ENCODE assay signal across 10 mouse cellular contexts in the genomic region with DNA sequence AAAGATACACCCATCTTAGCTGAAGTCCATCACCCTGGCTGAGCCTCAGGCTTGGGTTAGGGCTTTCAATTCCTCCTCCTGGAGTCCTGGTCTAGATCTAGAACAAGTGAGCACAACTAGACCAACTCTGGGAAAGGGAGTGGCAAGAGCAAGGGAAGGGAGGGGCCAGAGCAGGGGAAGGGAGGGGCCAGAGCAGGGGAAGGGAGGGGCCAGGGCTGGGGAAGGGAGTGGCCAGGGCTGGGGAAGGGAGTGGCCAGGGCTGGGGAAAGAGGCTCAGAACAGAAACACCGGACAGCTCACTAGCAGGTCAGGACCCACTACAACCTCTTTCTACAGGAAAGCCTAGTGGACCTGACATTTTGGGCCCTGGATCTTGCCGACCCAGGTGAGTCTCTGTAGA. TPM values are rescaled to one million over a fixed set of nuclear protein-coding genes. Genes with fewer than 3 reads are reported as not detected.
A peak's percentile ranks its signal among the peaks of the same experiment; 100 is the strongest.
DNase-seq lines count a peak whose midpoint lies in the region; ATAC-seq and TF ChIP-seq lines count a peak whose summit lies in the region.
"Had no signal": no experiment of that assay in that cellular context is flagged by ENCODE, and none has a peak within 500 bp of the region (broad histone marks: within the 10 kb centered on the region; RNA-seq: fewer than 3 reads in every experiment).

No protein-coding gene starts in this region.

- H3K27me3 ChIP-seq in kidney, postnatal 0 days (ENCODE audit: insufficient read depth, low read length), result no peaks in the 10 kb centered on the region
- no peaks in the 10 kb centered on the region for H3K27me3 ChIP-seq in intestine, postnatal 0 days (replicated peaks; ENCODE audit: control insufficient read depth, insufficient read depth, low read length)

- peak; percentile 42 for DNase-seq in kidney, postnatal 0 days (ENCODE audit: low spot score)
- no peak for DNase-seq in kidney, adult 18-20 months
- DNase-seq in MEL-GATA-1-ER (ENCODE audit: extremely low read depth, low read depth), result peak; percentile 16
- peak; percentile 18 for DNase-seq in naive thymus-derived CD4-positive, alpha-beta T cell, adult 2 months (ENCODE audit: low read depth)
- DNase-seq in left cerebral cortex, adult 8-10 months (ENCODE audit: low spot score in 2 of 2), result no peak
- no peak for DNase-seq in testis, postnatal 14 days (ENCODE audit: low spot score)
- no peak for DNase-seq in layer of hippocampus, postnatal 36 days
- DNase-seq: midbrain, embryonic 14.5 days had no signal

- WGBS in kidney, postnatal 0 days, result 31% methylated on average over 2 of the region's 2 CpGs
- 21% methylated on average over 2 of the region's 2 CpGs for WGBS in intestine, postnatal 0 days

- H3K9ac ChIP-seq in kidney, postnatal 0 days (ENCODE audit: low read depth, low read length), result no peak overlapping the region
- H3K9ac ChIP-seq in intestine, postnatal 0 days (ENCODE audit: low read depth, low read length), result no peak overlapping the region

- no peak overlapping the region for H3K4me2 ChIP-seq in kidney, postnatal 0 days (ENCODE audit: low read length)
- peak overlapping the region; percentile 37; the same call in 1 of the 2 replicates for H3K4me2 ChIP-seq in intestine, postnatal 0 days (replicated peaks; ENCODE audit: low read depth)

- no peaks in the 10 kb centered on the region for H3K9me3 ChIP-seq in kidney, postnatal 0 days (replicated peaks; ENCODE audit: low read length)
- H3K9me3 ChIP-seq in intestine, postnatal 0 days (ENCODE audit: control insufficient read depth), result no peaks in the 10 kb centered on the region

- no peak overlapping the region for H3K4me3 ChIP-seq in kidney, postnatal 0 days (replicated peaks; ENCODE audit: low read depth, low read length)
- H3K4me3 ChIP-seq in intestine, postnatal 0 days (ENCODE audit: low read depth, low read length), result no peak overlapping the region

- H3K27ac ChIP-seq in kidney, postnatal 0 days, result no peak overlapping the region
- H3K27ac ChIP-seq in intestine, postnatal 0 days (ENCODE audit: low read depth, low read length), result no peak overlapping the region

- TF ChIP-seq CTCF in kidney, postnatal 0 days (IDR thresholded peaks at IDR 0.05; ENCODE audit: low read depth), result no peak
- TF ChIP-seq CTCF in intestine, postnatal 0 days (IDR thresholded peaks at IDR 0.05; ENCODE audit: low read depth), result no peak

- ATAC-seq in kidney, postnatal 0 days (replicated peaks; ENCODE audit: low FRiP score, low read depth), result peak; percentile 40
- peak; percentile 72 for ATAC-seq in intestine, postnatal 0 days
- ATAC-seq: activated CD4-positive, CD25-positive, alpha-beta regulatory T cell, adult 4 months had no signal

- H3K4me1 ChIP-seq in kidney, postnatal 0 days (replicated peaks; ENCODE audit: insufficient read depth, low read length), result no peaks in the 10 kb centered on the region
- H3K4me1 ChIP-seq in intestine, postnatal 0 days (replicated peaks; ENCODE audit: control insufficient read depth, insufficient read depth, low read length), result no peaks in the 10 kb centered on the region

- H3K36me3 ChIP-seq in kidney, postnatal 0 days (ENCODE audit: insufficient read depth, low read length), result no peaks in the 10 kb centered on the region
- no peaks in the 10 kb centered on the region for H3K36me3 ChIP-seq in intestine, postnatal 0 days (ENCODE audit: control insufficient read depth, insufficient read depth)

RNA-seq across cellular contexts. Expression of gene Prkcz, which starts 42.9 kb away (rescaled TPM):
- 20.2 and 22.4 TPM in 2 replicates for polyA plus RNA-seq in kidney, postnatal 0 days (2015; fragmentation: Nextera tagmentation; extraction: Ambion mirVana)
- 31.7 and 38.8 TPM in 2 replicates for polyA plus RNA-seq in intestine, postnatal 0 days (2015; fragmentation: Nextera tagmentation; extraction: Ambion mirVana)
- 100 to 1,000 TPM; 199 to 230 (median 214) TPM for total RNA-seq in left cerebral cortex, adult 8-10 months (2022)
- 100 to 1,000 TPM; 156 to 166 TPM for total RNA-seq in layer of hippocampus, postnatal 36 days (2021)

Comparison
In these comparisons a context has a peak if more than half of its experiments do, and no peak if none do; other contexts are left out.
1. DNase-seq: peak in kidney, postnatal 0 days (single experiment), MEL-GATA-1-ER (single experiment) and naive thymus-derived CD4-positive, alpha-beta T cell, adult 2 months (single experiment); none in kidney, adult 18-20 months (single experiment), left cerebral cortex, adult 8-10 months (0 of 2), testis, postnatal 14 days (single experiment) and layer of hippocampus, postnatal 36 days (0 of 2).